Mouse (Mus musculus): Measurements from ENCODE around the gene Foxn3. TPM values are rescaled to one million over a fixed set of nuclear protein-coding genes. Genes with fewer than 3 reads are reported as not detected.
"Not testable (repeated sequence)": the region's sequence is repeated elsewhere in the genome, so short reads cannot be mapped to it uniquely, and the experiment has no call there.

Foxn3 gene
- polyA plus RNA-seq, 1 experiment from 2014 or later, result 74.5 TPM

DNA sequence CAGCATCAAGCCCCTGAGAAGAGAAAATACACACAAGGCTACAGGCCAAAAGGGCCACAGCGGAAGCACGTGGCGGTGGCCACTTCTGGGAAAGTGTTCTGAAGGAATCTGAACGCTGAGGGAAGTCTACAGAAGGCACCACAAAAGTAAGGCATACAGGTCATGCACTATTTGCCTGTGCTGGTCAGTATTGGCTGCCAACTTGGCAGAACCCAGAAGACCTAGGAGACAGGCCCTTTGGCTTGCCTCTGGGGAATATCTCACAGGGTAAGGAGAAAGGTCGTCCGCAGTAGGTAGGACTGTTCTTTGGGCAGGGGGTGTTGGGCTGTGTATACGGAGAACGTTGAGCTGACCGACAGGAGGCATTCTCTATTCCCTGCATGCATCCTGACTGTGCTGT is 355.1 kb downstream of the Foxn3 start:
- WGBS, result 91% methylated on average over 9 of the region's 9 CpGs

DNA sequence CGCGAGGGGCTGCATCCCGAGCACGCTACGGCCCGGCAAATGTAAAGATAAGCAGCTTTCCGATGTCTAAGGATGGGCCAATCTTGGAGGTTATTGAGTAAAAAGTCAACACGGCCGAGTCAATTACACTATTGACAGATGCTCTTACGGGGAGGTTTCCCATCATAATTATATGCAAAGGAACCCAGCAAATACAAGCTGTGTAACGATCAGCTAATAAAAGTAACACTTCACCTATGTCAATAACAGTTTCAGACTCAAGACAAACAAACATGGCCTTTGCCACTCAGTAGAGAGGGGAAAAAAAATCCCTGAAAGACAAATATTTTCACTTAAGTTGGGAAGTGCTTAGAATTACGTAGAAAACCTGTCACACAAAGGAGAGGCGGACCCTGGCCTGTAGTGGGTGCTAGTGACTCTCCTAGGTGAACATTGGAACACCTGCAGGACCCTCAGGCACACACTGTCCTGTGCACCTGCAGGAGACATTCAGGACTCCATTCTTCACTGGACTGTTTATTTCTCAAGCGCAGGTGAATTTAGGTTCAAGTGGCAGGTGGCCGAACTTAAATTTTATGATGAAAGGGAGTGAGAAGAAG is 356.3 kb downstream of the Foxn3 start:
- no peaks in the 10 kb centered on the region for H3K27me3 ChIP-seq
- no peak overlapping the region for H3K9ac ChIP-seq
- no peak for ATAC-seq (ENCODE audit: low read depth)
- H3K9me3 ChIP-seq, result no peaks in the 10 kb centered on the region
- peaks cover 6% of the 10 kb centered on the region; the same call in 1 of the 2 replicates for H3K4me1 ChIP-seq (replicated peaks)
- no peak overlapping the region for H3K27ac ChIP-seq (replicated peaks)
- no peak overlapping the region for H3K4me3 ChIP-seq
- no peaks in the 10 kb centered on the region for H3K36me3 ChIP-seq
- WGBS, result 85% methylated on average over 15 of the region's 15 CpGs
- no peak overlapping the region for H3K4me2 ChIP-seq

More for the DNA sequence above, 355.1 kb downstream of the Foxn3 start:
- Histone ChIP-seq H3K27ac (replicated peaks) (no peak overlapping the region), H3K4me1 (replicated peaks) (peaks cover 18% of the 10 kb centered on the region), H3K4me2 (no peak overlapping the region), H3K9me3 (no peaks in the 10 kb centered on the region), H3K9ac (no peak overlapping the region), H3K27me3 (no peaks in the 10 kb centered on the region), H3K36me3 (no peaks in the 10 kb centered on the region), H3K4me3 (no peak overlapping the region)
- ATAC-seq (ENCODE audit: low read depth), result no peak

DNA sequence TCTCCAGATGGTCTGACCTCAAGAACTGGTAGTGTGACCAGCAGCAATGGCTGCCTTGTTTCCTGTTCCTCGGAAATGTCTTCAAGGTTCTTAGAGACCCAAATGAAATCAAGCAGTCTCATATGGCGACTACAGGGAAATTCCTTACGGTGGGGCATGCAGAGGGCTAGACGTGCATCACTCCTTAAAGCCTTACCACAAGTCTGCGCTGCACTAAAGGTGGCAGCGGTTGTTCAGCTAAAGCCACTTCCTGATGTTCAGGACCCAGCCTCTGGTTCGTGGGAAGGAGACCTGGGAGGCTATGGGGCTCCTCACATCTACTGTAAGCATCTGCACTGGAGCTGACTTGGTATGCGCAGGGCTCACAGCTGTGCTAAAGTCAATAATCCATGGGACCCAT is 357.6 kb downstream of the Foxn3 start:
- peaks cover 8% of the 10 kb centered on the region for H3K4me1 ChIP-seq (replicated peaks)
- ATAC-seq (ENCODE audit: low read depth), result no peak
- 94% methylated on average over 8 of the region's 8 CpGs for WGBS
- H3K4me3 ChIP-seq, result no peak overlapping the region
- H3K36me3 ChIP-seq, result no peaks in the 10 kb centered on the region
- H3K27ac ChIP-seq (replicated peaks), result no peak overlapping the region
- H3K9me3 ChIP-seq, result no peaks in the 10 kb centered on the region
- no peak overlapping the region for H3K9ac ChIP-seq
- H3K4me2 ChIP-seq, result no peak overlapping the region
- no peaks in the 10 kb centered on the region for H3K27me3 ChIP-seq

DNA sequence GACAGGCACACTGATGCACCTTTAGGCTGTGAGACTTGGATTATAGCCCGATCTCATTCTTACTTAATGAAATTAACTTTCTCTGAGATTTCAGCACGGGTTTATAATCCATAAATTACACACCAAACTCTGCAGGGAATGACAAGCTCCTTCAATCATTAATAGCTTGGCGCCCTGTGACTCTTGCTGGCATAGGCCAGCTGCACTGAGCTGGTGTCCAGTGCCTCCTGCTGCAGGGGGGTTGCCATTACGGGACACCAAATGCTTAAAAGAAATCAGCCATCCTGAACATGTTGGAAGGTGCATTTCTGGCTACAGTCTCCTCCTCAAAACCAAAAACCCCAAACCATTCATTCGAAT is 364.3 kb downstream of the Foxn3 start:
- Histone ChIP-seq H3K27me3 (no peaks in the 10 kb centered on the region), H3K4me2 (no peak overlapping the region), H3K9me3 (no peaks in the 10 kb centered on the region), H3K9ac (no peak overlapping the region), H3K27ac (replicated peaks) (no peak overlapping the region), H3K36me3 (peaks cover 10% of the 10 kb centered on the region; the same call in 1 of the 2 replicates), H3K4me3 (no peak overlapping the region), H3K4me1 (replicated peaks) (peaks cover 49% of the 10 kb centered on the region)
- no peak for ATAC-seq (ENCODE audit: low read depth)
- 66% methylated on average over 5 of the region's 5 CpGs for WGBS

DNA sequence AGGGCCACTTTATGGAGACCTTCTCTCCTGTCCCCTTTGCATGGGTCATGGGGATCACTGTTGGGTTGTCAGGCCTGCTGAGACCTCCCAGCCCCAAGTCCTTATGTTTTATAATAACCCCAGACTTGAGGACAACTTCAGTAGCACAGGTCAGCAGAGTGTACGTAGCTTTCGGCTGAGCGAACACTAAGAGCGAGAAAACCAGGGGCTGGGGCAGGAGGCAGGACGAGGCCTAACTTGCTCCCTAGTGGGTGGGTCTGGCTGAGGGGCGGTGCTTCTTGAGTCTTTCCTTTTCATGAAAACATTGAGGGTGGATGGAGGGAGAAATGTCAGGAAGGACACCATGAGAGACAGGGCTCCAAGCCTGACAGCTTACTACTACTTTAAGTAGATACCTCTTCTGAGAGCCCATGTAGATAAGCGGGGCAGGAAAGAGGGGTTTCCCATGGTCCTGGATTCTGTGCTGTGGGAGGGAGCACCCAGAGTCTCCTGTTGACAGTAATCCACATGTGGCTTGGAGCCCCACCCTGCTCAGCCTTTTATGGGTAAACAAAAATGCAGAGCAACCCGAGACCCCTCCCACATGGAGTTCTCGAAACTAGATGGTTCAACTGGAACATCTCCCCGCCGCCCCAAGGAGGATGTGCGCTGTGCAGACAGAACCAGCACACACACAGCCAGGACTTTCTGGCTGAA is 364.8 kb downstream of the Foxn3 start:
- H3K27me3 ChIP-seq, result no peaks in the 10 kb centered on the region
- no peak overlapping the region for H3K9ac ChIP-seq
- peaks cover 49% of the 10 kb centered on the region for H3K4me1 ChIP-seq (replicated peaks)
- peaks cover 10% of the 10 kb centered on the region; the same call in 1 of the 2 replicates for H3K36me3 ChIP-seq
- no peak overlapping the region for H3K4me3 ChIP-seq
- H3K9me3 ChIP-seq, result no peaks in the 10 kb centered on the region
- no peak overlapping the region for H3K4me2 ChIP-seq
- ATAC-seq (ENCODE audit: low read depth), result no peak
- 81% methylated on average over 12 of the region's 12 CpGs for WGBS
- no peak overlapping the region for H3K27ac ChIP-seq (replicated peaks)

DNA sequence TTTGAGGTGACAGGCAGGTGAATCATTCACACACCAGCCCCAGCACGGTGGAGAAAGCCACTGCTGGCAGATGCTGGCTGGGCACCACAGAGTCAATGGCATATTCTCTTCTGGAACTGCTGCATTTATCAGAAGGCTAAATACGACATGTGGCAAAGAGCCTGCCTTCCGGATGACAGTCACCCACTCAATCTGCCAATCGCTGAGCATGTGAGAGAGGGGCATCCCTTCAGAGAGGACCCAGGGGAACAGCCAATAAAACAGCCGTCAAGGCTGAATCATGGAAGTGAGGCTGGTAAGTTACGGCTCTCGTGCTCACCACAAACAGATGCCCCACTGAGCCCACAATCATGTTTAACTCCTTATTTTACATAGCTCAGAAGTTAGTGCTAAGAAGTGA is 366.4 kb downstream of the Foxn3 start:
- Histone ChIP-seq H3K9ac (no peak overlapping the region), H3K4me2 (no peak overlapping the region)
- peak; percentile 70 for ATAC-seq (ENCODE audit: low read depth)

DNA sequence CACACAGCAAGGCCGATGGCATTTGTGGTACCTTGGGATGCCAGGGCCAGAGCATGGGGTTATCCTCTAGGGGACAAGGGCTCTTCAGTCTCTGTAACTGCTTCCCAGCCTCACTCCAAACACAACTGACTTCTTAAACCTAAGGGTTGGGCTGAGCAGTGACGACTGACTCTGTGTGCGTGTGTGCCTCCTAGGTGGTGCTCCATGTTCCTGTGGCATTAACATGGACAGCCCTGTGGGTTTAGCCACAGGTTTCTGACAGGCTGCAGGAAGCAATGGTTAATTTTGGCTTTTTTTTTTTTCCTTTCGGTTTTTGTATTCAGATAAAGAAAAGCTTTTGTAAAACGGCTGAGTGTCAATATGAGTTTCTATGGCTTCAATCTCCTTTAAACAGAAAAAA is 367.7 kb downstream of the Foxn3 start:
- peaks cover 48% of the 10 kb centered on the region for H3K4me1 ChIP-seq (replicated peaks)
- 85% methylated on average over 5 of the region's 5 CpGs for WGBS
- H3K4me2 ChIP-seq, result no peak overlapping the region
- H3K36me3 ChIP-seq, result peaks cover 10% of the 10 kb centered on the region; the same call in 1 of the 2 replicates
- H3K27me3 ChIP-seq, result no peaks in the 10 kb centered on the region
- no peaks in the 10 kb centered on the region for H3K9me3 ChIP-seq
- H3K4me3 ChIP-seq, result no peak overlapping the region
- H3K27ac ChIP-seq (replicated peaks), result no peak overlapping the region
- ATAC-seq (ENCODE audit: low read depth), result no peak
- H3K9ac ChIP-seq, result no peak overlapping the region

More for the DNA sequence above, 366.4 kb downstream of the Foxn3 start:
- 32% methylated on average over 7 of the region's 7 CpGs for WGBS
- Histone ChIP-seq H3K27ac (replicated peaks) (peak overlapping the region; percentile 52; the same call in 1 of the 2 replicates), H3K4me3 (no peak overlapping the region), H3K36me3 (peaks cover 10% of the 10 kb centered on the region; the same call in 1 of the 2 replicates), H3K27me3 (no peaks in the 10 kb centered on the region), H3K4me1 (replicated peaks) (peaks cover 52% of the 10 kb centered on the region), H3K9me3 (no peaks in the 10 kb centered on the region)

DNA sequence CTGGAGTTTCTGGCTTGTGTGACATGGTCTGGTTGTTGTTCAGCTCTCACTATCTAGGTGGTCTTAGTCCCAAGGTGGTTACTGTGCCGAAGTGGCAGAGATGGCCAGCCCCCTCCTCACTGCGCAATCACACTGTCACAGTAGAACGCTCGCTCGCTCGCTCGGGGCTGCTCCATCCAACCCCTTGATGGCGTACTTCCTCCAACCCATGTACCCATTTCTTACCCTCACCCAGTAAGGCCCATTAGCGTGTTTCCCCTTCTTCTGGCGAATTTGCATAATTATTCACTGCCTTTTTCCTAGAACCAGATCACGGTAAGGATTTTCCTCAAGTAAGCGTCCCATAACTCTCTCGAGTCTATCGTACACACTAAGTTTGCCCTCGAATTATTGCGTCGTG is 369.3 kb downstream of the Foxn3 start:
- H3K4me2 ChIP-seq; H3K27ac ChIP-seq (replicated peaks); ATAC-seq (ENCODE audit: low read depth); H3K27me3 ChIP-seq; H3K36me3 ChIP-seq; H3K4me3 ChIP-seq; H3K9me3 ChIP-seq; H3K9ac ChIP-seq: not testable (repeated sequence)
- peaks cover 33% of the 10 kb centered on the region for H3K4me1 ChIP-seq (replicated peaks)
- 91% methylated on average over 17 of the region's 17 CpGs for WGBS

DNA sequence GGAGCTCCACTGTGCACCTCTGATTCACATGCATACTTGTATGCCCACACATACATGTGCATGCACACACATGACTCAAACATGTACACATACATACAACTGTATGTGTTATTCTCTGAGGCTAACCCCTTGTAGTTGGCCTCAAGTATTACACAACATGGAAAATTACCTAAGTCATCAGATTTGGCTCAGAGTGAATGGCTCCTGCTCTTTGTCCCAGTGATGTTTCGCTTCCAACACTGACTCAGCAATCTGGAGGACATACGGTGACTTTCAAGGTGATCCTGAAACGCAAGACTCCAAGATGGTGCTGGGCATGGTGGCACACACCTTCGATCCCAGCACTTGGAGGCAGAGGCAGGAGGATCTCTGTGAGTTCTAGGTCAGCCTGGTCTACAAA is 375.7 kb downstream of the Foxn3 start:
- H3K4me3 ChIP-seq, result no peak overlapping the region
- no peak overlapping the region for H3K9ac ChIP-seq
- 97% methylated on average over 4 of the region's 4 CpGs for WGBS
- no peak overlapping the region for H3K4me2 ChIP-seq
- H3K9me3 ChIP-seq, result no peaks in the 10 kb centered on the region
- H3K4me1 ChIP-seq (replicated peaks), result peaks cover 10% of the 10 kb centered on the region; the same call in 1 of the 2 replicates
- H3K27ac ChIP-seq (replicated peaks), result no peak overlapping the region
- no peaks in the 10 kb centered on the region for H3K36me3 ChIP-seq
- ATAC-seq (ENCODE audit: low read depth), result no peak
- no peaks in the 10 kb centered on the region for H3K27me3 ChIP-seq

DNA sequence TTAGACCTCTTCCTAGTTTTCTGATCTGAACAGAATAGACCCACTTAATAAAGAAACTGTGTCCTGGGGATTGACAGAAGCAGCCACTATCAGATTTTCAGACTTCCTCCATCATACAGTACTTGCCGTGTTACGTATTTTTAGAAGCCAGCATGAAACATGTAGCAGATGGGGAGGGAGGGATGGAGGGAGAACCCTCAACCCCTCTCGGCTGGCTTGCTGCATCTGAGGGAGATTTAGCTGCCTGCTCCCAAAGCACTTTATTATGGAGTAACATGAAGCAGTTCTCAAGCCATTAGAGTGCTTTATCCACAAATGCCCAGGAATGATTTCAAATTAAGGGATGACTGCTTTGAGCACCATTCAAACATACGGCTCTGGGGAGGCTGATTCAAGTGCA is 377.1 kb downstream of the Foxn3 start:
- no peaks in the 10 kb centered on the region for H3K9me3 ChIP-seq
- H3K27me3 ChIP-seq, result no peaks in the 10 kb centered on the region
- H3K4me1 ChIP-seq (replicated peaks), result peaks cover 7% of the 10 kb centered on the region; the same call in 1 of the 2 replicates
- no peaks in the 10 kb centered on the region for H3K36me3 ChIP-seq
- H3K27ac ChIP-seq (replicated peaks), result 0 out of 2 replicates have a peak overlapping the region, but pooled peaks have one; percentile 3
- 51% methylated on average over 4 of the region's 4 CpGs for WGBS
- ATAC-seq (ENCODE audit: low read depth), result no peak
- H3K4me3 ChIP-seq, result no peak overlapping the region
- no peak overlapping the region for H3K4me2 ChIP-seq
- no peak overlapping the region for H3K9ac ChIP-seq

DNA sequence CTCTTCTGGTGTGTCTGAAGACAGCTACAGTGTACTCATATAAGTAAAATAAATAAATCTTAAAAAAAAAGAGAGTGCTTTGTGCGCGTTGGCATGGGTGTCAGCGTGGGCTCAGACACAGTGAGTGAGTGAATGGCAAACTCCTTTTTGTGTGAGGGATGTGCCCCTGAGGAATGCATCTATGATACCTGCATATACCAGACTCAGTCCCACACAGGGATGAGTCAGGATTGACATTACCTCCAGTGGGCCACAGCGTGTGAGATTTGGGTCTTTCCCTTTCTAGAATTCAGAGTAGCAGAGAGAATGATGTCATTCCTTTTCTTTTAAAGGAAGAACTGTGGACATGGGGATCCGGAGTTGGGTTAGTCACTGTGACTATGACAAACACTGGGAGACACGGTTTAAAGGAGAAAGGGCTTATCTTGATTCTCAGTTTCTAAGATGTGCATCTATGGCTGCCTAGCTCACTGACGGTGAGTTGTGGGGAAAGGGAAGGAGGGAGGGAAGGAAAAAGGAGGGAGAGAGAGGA is 380.1 kb downstream of the Foxn3 start:
- H3K36me3 ChIP-seq, result no peaks in the 10 kb centered on the region
- peaks cover 7% of the 10 kb centered on the region; the same call in 1 of the 2 replicates for H3K4me1 ChIP-seq (replicated peaks)
- H3K27me3 ChIP-seq, result no peaks in the 10 kb centered on the region
- H3K9ac ChIP-seq, result no peak overlapping the region
- no peak for ATAC-seq (ENCODE audit: low read depth)
- no peak overlapping the region for H3K27ac ChIP-seq (replicated peaks)
- H3K9me3 ChIP-seq, result no peaks in the 10 kb centered on the region
- no peak overlapping the region for H3K4me3 ChIP-seq
- 91% methylated on average over 7 of the region's 7 CpGs for WGBS
- no peak overlapping the region for H3K4me2 ChIP-seq

DNA sequence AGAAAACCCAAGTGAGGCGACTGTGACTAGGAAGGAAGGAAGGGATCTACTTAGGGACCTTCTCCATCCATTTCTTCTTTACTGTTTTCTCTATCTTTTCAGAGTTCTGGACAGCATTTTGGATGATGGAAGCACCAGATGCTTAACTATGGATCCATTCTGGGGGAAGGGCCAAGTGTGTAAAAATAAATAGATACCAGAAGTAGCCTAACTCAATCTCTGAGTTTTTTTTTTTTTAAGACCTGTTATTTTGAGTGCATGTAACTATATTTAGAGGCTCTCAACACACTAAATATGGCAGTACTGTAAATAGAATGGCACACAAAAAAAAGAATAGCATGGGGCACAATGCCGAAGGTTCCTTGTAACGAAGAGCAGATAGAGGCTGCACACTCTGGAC is 381.0 kb downstream of the Foxn3 start:
- 91% methylated on average over 3 of the region's 3 CpGs for WGBS
- H3K9me3 ChIP-seq, result no peaks in the 10 kb centered on the region
- H3K27ac ChIP-seq (replicated peaks), result no peak overlapping the region
- H3K4me1 ChIP-seq (replicated peaks), result peaks cover 7% of the 10 kb centered on the region; the same call in 1 of the 2 replicates
- no peak overlapping the region for H3K4me3 ChIP-seq
- ATAC-seq (ENCODE audit: low read depth), result no peak
- H3K9ac ChIP-seq, result no peak overlapping the region
- no peaks in the 10 kb centered on the region for H3K27me3 ChIP-seq
- no peaks in the 10 kb centered on the region for H3K36me3 ChIP-seq
- H3K4me2 ChIP-seq, result no peak overlapping the region

All from neural tube, embryonic 13.5 days (tissue).